In genomic region chr16:78294606-78295275, GRCm38 (mm10) we compare ENCODE assay signal across 13 mouse cellular contexts. TPM values are rescaled to one million over a fixed set of nuclear protein-coding genes. Genes with fewer than 3 reads are reported as not detected.
DNase-seq lines count a peak whose midpoint lies in the region; ATAC-seq and TF ChIP-seq lines count a peak whose summit lies in the region.
"Had no signal": no experiment of that assay in that cellular context is flagged by ENCODE, and none has a peak within 500 bp of the region (broad histone marks: within the 10 kb centered on the region; RNA-seq: fewer than 3 reads in every experiment).

No protein-coding gene starts in this region.

- TF ChIP-seq CTCF in thymus, adult 2 months (IDR thresholded peaks at IDR 0.05; ENCODE audit: borderline replicate concordance, control insufficient read depth, extremely low read depth, insufficient read depth, low read length, poor library complexity): no peak

- H3K4me3 ChIP-seq in heart, embryonic 11.5 days (ENCODE audit: low read depth, low read length): no peak overlapping the region
- H3K4me3 ChIP-seq in embryonic facial prominence, embryonic 14.5 days (ENCODE audit: low read depth, low read length): no peak overlapping the region
- no peak overlapping the region for H3K4me3 ChIP-seq in lung, embryonic 15.5 days
- no peak overlapping the region for H3K4me3 ChIP-seq in thymus, adult 2 months (ENCODE audit: control insufficient read depth, insufficient read depth, low read length)
- H3K4me3 ChIP-seq in midbrain, embryonic 14.5 days (replicated peaks; ENCODE audit: low read depth, low read length): no peak overlapping the region
- H3K4me3 ChIP-seq: forebrain, embryonic 15.5 days; heart, adult 2 months had no signal

- H3K9me3 ChIP-seq in heart, embryonic 11.5 days (replicated peaks; ENCODE audit: control insufficient read depth, low read length): no peaks in the 10 kb centered on the region
- H3K9me3 ChIP-seq in embryonic facial prominence, embryonic 14.5 days (ENCODE audit: control insufficient read depth, low read length): no peaks in the 10 kb centered on the region
- no peaks in the 10 kb centered on the region for H3K9me3 ChIP-seq in lung, embryonic 15.5 days
- H3K9me3 ChIP-seq in midbrain, embryonic 14.5 days (ENCODE audit: control insufficient read depth, low read length): no peaks in the 10 kb centered on the region
- H3K9me3 ChIP-seq: forebrain, embryonic 15.5 days had no signal

- no peak overlapping the region for H3K27ac ChIP-seq in heart, embryonic 11.5 days (ENCODE audit: low read depth, low read length)
- H3K27ac ChIP-seq in embryonic facial prominence, embryonic 14.5 days (replicated peaks; ENCODE audit: low read depth, low read length): no peak overlapping the region
- peak overlapping the region; percentile 66 for H3K27ac ChIP-seq in lung, embryonic 15.5 days
- no peak overlapping the region for H3K27ac ChIP-seq in thymus, adult 2 months (ENCODE audit: control insufficient read depth, insufficient read depth, low read length)
- H3K27ac ChIP-seq in midbrain, embryonic 14.5 days (replicated peaks; ENCODE audit: low read depth, low read length): no peak overlapping the region
- H3K27ac ChIP-seq: forebrain, embryonic 15.5 days; heart, adult 2 months; hindbrain, embryonic 14.5 days; kidney, postnatal 0 days had no signal

- no peak overlapping the region for H3K4me2 ChIP-seq in heart, embryonic 11.5 days
- H3K4me2 ChIP-seq in embryonic facial prominence, embryonic 14.5 days (ENCODE audit: low read depth, low read length): no peak overlapping the region
- H3K4me2 ChIP-seq in lung, embryonic 15.5 days: no peak overlapping the region
- no peak overlapping the region for H3K4me2 ChIP-seq in midbrain, embryonic 14.5 days (ENCODE audit: low read length)
- H3K4me2 ChIP-seq: forebrain, embryonic 15.5 days; hindbrain, embryonic 14.5 days had no signal

- no peak for ATAC-seq in heart, embryonic 11.5 days (replicated peaks; ENCODE audit: insufficient number of reproducible peaks, low FRiP score, low TSS enrichment)
- ATAC-seq in embryonic facial prominence, embryonic 14.5 days (ENCODE audit: low read depth): peak; percentile 78
- ATAC-seq in lung, embryonic 15.5 days (ENCODE audit: borderline replicate concordance, extremely low read depth, low FRiP score, low TSS enrichment): peak; percentile 86
- ATAC-seq in midbrain, embryonic 14.5 days (ENCODE audit: low FRiP score, low TSS enrichment): no peak
- ATAC-seq: forebrain, embryonic 15.5 days had no signal

- 47% methylated on average over 5 of the region's 5 CpGs for WGBS in heart, embryonic 11.5 days (ENCODE audit: insufficient replicate concordance)
- 30% methylated on average over 5 of the region's 5 CpGs for WGBS in embryonic facial prominence, embryonic 14.5 days
- 40% methylated on average over 5 of the region's 5 CpGs for WGBS in lung, embryonic 15.5 days
- 57% methylated on average over 5 of the region's 5 CpGs for WGBS in thymus, adult 2 months
- 52% methylated on average over 5 of the region's 5 CpGs for WGBS in midbrain, embryonic 14.5 days

- no peaks in the 10 kb centered on the region for H3K27me3 ChIP-seq in heart, embryonic 11.5 days (ENCODE audit: control insufficient read depth, insufficient read depth, low read length)
- no peaks in the 10 kb centered on the region for H3K27me3 ChIP-seq in embryonic facial prominence, embryonic 14.5 days (replicated peaks; ENCODE audit: control insufficient read depth, insufficient read depth, low read length)
- H3K27me3 ChIP-seq in lung, embryonic 15.5 days: peaks cover under 1% of the 10 kb centered on the region; the same call in 1 of the 2 replicates
- H3K27me3 ChIP-seq in thymus, adult 2 months (ENCODE audit: control insufficient read depth, insufficient read depth, low read length): no peaks in the 10 kb centered on the region
- no peaks in the 10 kb centered on the region for H3K27me3 ChIP-seq in midbrain, embryonic 14.5 days (ENCODE audit: control insufficient read depth, insufficient read depth, low read length)
- H3K27me3 ChIP-seq: forebrain, embryonic 15.5 days had no signal

- H3K9ac ChIP-seq in heart, embryonic 11.5 days (ENCODE audit: low read depth, low read length): no peak overlapping the region
- no peak overlapping the region for H3K9ac ChIP-seq in embryonic facial prominence, embryonic 14.5 days (ENCODE audit: low read depth, low read length)
- H3K9ac ChIP-seq in lung, embryonic 15.5 days: no peak overlapping the region
- no peak overlapping the region for H3K9ac ChIP-seq in midbrain, embryonic 14.5 days (replicated peaks; ENCODE audit: low read length)
- H3K9ac ChIP-seq: forebrain, embryonic 15.5 days; hindbrain, embryonic 14.5 days had no signal

- 0 out of 2 replicates have a peak, but pooled peaks cover 3% of the 10 kb centered on the region for H3K4me1 ChIP-seq in heart, embryonic 11.5 days (ENCODE audit: control insufficient read depth, insufficient read depth, low read length)
- no peaks in the 10 kb centered on the region for H3K4me1 ChIP-seq in embryonic facial prominence, embryonic 14.5 days (ENCODE audit: control insufficient read depth, insufficient read depth, low read length)
- H3K4me1 ChIP-seq in lung, embryonic 15.5 days: 0 out of 2 replicates have a peak, but pooled peaks cover 6% of the 10 kb centered on the region
- no peaks in the 10 kb centered on the region for H3K4me1 ChIP-seq in thymus, adult 2 months (replicated peaks; ENCODE audit: control insufficient read depth, insufficient read depth, low read length)
- H3K4me1 ChIP-seq in midbrain, embryonic 14.5 days (ENCODE audit: control insufficient read depth, insufficient read depth, low read length): no peaks in the 10 kb centered on the region
- H3K4me1 ChIP-seq: forebrain, embryonic 15.5 days had no signal

- intact Hi-C loops in heart, postnatal 36 days (cut with DNase I): no loop called here

- H3K36me3 ChIP-seq in heart, embryonic 11.5 days (ENCODE audit: control insufficient read depth, insufficient read depth, low read length): no peaks in the 10 kb centered on the region
- H3K36me3 ChIP-seq in embryonic facial prominence, embryonic 14.5 days (ENCODE audit: control insufficient read depth, insufficient read depth, low read length): no peaks in the 10 kb centered on the region
- H3K36me3 ChIP-seq in lung, embryonic 15.5 days: no peaks in the 10 kb centered on the region
- H3K36me3 ChIP-seq in thymus, adult 2 months (ENCODE audit: control insufficient read depth, insufficient read depth, low read length): no peaks in the 10 kb centered on the region
- no peaks in the 10 kb centered on the region for H3K36me3 ChIP-seq in midbrain, embryonic 14.5 days (ENCODE audit: control insufficient read depth, insufficient read depth, low read length)
- H3K36me3 ChIP-seq: forebrain, embryonic 15.5 days had no signal

- DNase-seq in heart, adult 11 months: peak; percentile 70
- DNase-seq in embryonic facial prominence, embryonic 14.5 days (ENCODE audit: low spot score): peak; percentile 69
- peak; percentile 35 for DNase-seq in thymus, adult 2 months
- no peak for DNase-seq in right cerebral cortex, adult 2 months (ENCODE audit: low spot score in 2 of 2)
- DNase-seq in midbrain, embryonic 14.5 days: no peak
- DNase-seq in heart, postnatal 36 days: no peak
- DNase-seq: heart, adult 2 months; right cerebral cortex, adult 18-20 months had no signal

- no peak for TF ChIP-seq POLR2A in thymus, adult 2 months (IDR thresholded peaks at IDR 0.05; ENCODE audit: control insufficient read depth, extremely low read depth, insufficient read depth, low read length, poor library complexity)

RNA-seq across cellular contexts. Expression of gene Cxadr, which starts 6.5 kb away (rescaled TPM):
- polyA plus RNA-seq in heart, embryonic 11.5 days (2014; fragmentation: Nextera tagmentation; extraction: Ambion mirVana): 24.5 and 28.1 TPM in 2 replicates
- 14.4 and 15.5 TPM in 2 replicates for polyA plus RNA-seq in embryonic facial prominence, embryonic 14.5 days (2014; fragmentation: Nextera tagmentation; extraction: Ambion mirVana)
- 31.0 and 34.1 TPM in 2 replicates for polyA plus RNA-seq in lung, embryonic 15.5 days (2015; fragmentation: Nextera tagmentation; extraction: Ambion mirVana)
- 2.8 and 4.5 TPM in 2 replicates for polyA plus RNA-seq in thymus, adult 2 months (2012; rRNA removed)
- polyA plus RNA-seq in midbrain, embryonic 14.5 days (2014; fragmentation: Nextera tagmentation; extraction: Ambion mirVana): 124 and 133 TPM in 2 replicates
- 10 to 100 TPM; 50.3 to 50.7 TPM for total RNA-seq in heart, postnatal 36 days (2021)

Comparison
In these comparisons a context has a peak if more than half of its experiments do, and no peak if none do; other contexts are left out.
1. DNase-seq: peak in heart, adult 11 months (single experiment), embryonic facial prominence, embryonic 14.5 days (single experiment) and thymus, adult 2 months (single experiment); none in right cerebral cortex, adult 2 months (0 of 2), midbrain, embryonic 14.5 days (single experiment) and heart, postnatal 36 days (0 of 2).
2. ATAC-seq: peak in embryonic facial prominence, embryonic 14.5 days (single experiment) and lung, embryonic 15.5 days (single experiment); none in heart, embryonic 11.5 days (single experiment) and midbrain, embryonic 14.5 days (single experiment).